Mouse (Mus musculus) kidney, embryonic 16.5 days (tissue): Measurements from ENCODE around the gene Fam169a. TPM values are rescaled to one million over a fixed set of nuclear protein-coding genes. Genes with fewer than 3 reads are reported as not detected.
A peak's percentile ranks its signal among the peaks of the same experiment; 100 is the strongest.
"Not testable (repeated sequence)": the region's sequence is repeated elsewhere in the genome, so short reads cannot be mapped to it uniquely, and the experiment has no call there.

Experiments used
- ATAC-seq: fragments of 200-750 bp; cut with Nextera tagmentation; 2 replicates; pipeline ENCODE4 v1.8.0; 2017; ENCODE audit warnings: moderate TSS enrichment; ENCODE audit not compliant: low FRiP score, low TSS enrichment
- H3K27ac ChIP-seq: fragments of 300-500 bp; sonication (generic); 2 replicates; pipeline ENCODE4 v1.5.1; 2014; ENCODE audit warnings: low read length
- H3K27me3 ChIP-seq: fragments of 300-500 bp; sonication (generic); 2 replicates; pipeline ENCODE4 v1.6.1; 2014; ENCODE audit warnings: low read length, control low read depth, mixed read lengths; ENCODE audit not compliant: insufficient read depth
- H3K36me3 ChIP-seq: fragments of 300-500 bp; sonication (generic); 2 replicates; pipeline ENCODE4 v1.6.1; 2014; ENCODE audit warnings: low read length, control low read depth, mixed read lengths; ENCODE audit not compliant: insufficient read depth
- H3K4me1 ChIP-seq: fragments of 300-500 bp; sonication (generic); 2 replicates; pipeline ENCODE4 v1.6.1; 2014; ENCODE audit warnings: low read length, control low read depth, mixed read lengths; ENCODE audit not compliant: insufficient read depth
- H3K4me2 ChIP-seq: fragments of 300-500 bp; sonication (generic); replicated peaks from 2 replicates; pipeline ENCODE4 v1.6.1; 2014; ENCODE audit warnings: low read depth, low read length
- H3K4me3 ChIP-seq: fragments of 300-500 bp; sonication (generic); 2 replicates; pipeline ENCODE4 v1.5.1; 2014; ENCODE audit warnings: mild to moderate bottlenecking, low read length
- H3K9ac ChIP-seq: fragments of 300-500 bp; sonication (generic); replicated peaks from 2 replicates; pipeline ENCODE4 v1.6.1; 2014; ENCODE audit warnings: low read length
- H3K9me3 ChIP-seq: fragments of 300-500 bp; sonication (generic); 2 replicates; pipeline ENCODE4 v1.6.1; 2016; ENCODE audit warnings: low read length, control low read depth
- WGBS: fragments of 180-500 bp; shearing (Covaris S2); extraction: QIAGEN DNeasy Blood & Tissue Kit; methylation state at CpG from one replicate; pipeline ENCODE4 v1.1.7; 2014; 5-methylcytosine and 5-hydroxymethylcytosine counted together
- polyA plus RNA-seq: library from polyadenylated mRNA; unstranded; fragments of >200 nt; fragmentation: Nextera tagmentation; extraction: Ambion mirVana; gene quantifications from 2 replicates; pipeline ENCODE4 v1.2.1, GENCODE M21; 2015

The Fam169a gene
- polyA plus RNA-seq, 1 experiment from 2014 or later: 2.3 TPM

DNA sequence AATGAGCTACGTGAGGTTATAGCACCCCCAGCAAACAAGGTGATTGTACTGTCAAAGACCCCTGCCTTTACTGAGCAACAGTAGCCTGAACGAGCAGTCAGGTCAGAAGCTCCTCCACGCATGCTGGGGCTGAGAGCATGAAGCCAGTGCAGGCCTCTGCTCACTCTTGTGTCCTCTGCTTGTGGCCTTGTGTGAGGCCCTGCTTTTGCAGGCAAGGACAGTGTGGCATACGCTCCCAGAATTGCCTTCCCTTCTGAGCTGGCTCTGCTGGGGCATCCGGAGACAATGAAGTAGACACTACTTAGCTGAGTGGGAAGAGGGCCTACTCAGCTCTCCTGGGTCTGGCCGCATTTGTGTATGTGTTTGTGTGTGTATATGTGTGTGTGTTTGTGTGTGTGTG is 7.3 kb upstream of the Fam169a start:
- no peak overlapping the region for H3K27ac ChIP-seq

DNA sequence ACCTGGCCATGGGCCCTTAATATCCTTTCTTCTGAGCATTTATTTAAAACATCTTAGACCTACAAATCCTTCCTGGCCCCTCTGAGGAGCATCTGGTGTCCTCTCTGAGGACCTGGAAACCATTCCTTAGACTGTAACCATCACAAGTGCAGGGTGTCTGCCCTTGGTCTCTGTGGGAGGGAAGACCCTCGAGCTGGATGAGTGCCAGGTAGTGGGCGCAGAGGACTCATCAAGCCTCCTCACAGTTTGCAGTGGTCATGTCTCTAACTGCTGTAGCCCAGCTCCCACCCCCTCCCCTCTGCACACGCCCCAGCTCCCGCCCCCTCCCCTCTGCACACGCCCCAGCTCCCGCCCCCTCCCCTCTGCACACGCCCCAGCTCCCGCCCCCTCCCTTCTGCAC is 6.8 kb upstream of the Fam169a start:
- Histone ChIP-seq H3K36me3 (no peaks in the 10 kb centered on the region), H3K4me2 (no peak overlapping the region), H3K27me3 (no peaks in the 10 kb centered on the region), H3K4me1 (0 out of 2 replicates have a peak, but pooled peaks cover 3% of the 10 kb centered on the region), H3K9ac (no peak overlapping the region), H3K27ac (no peak overlapping the region), H3K9me3 (no peaks in the 10 kb centered on the region), H3K4me3 (no peak overlapping the region)
- ATAC-seq: no peak; the same call in 1 of the 2 replicates
- 76% methylated on average over 2 of the region's 8 CpGs for WGBS

More for the DNA sequence above, 7.3 kb upstream of the Fam169a start:
- H3K9ac ChIP-seq: no peak overlapping the region
- no peak overlapping the region for H3K4me3 ChIP-seq
- no peak overlapping the region for H3K4me2 ChIP-seq
- H3K27me3 ChIP-seq: no peaks in the 10 kb centered on the region
- ATAC-seq: no peak
- H3K36me3 ChIP-seq: no peaks in the 10 kb centered on the region
- H3K9me3 ChIP-seq: no peaks in the 10 kb centered on the region
- WGBS: 92% methylated on average over 6 of the region's 6 CpGs
- 0 out of 2 replicates have a peak, but pooled peaks cover 3% of the 10 kb centered on the region for H3K4me1 ChIP-seq

DNA sequence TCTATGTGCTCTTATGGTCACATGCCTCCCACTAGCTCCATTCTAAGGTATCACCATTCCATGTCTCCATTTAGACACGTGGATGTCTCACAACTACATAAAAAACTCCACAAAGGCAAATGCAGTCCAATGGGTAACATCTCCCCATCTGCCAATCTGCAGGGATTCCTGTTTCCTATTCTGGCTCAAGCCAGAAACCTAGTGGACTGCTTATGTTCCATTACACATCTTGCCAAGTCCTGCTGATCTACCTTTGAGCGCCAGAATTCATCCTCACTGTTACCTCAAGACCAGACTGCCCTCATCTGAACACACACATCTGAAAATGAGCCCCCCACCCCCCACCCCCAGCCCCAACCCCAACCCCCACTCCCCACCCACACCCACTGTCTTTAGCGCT is 4.9 kb upstream of the Fam169a start:
- Histone ChIP-seq H3K4me1 (0 out of 2 replicates have a peak, but pooled peaks cover 3% of the 10 kb centered on the region), H3K27ac (no peak overlapping the region), H3K27me3 (no peaks in the 10 kb centered on the region), H3K4me3 (no peak overlapping the region), H3K36me3 (no peaks in the 10 kb centered on the region), H3K4me2 (no peak overlapping the region), H3K9ac (no peak overlapping the region), H3K9me3 (0 out of 2 replicates have a peak, but pooled peaks cover 3% of the 10 kb centered on the region)
- WGBS: 94% methylated on average over 3 of the region's 3 CpGs
- ATAC-seq: no peak

DNA sequence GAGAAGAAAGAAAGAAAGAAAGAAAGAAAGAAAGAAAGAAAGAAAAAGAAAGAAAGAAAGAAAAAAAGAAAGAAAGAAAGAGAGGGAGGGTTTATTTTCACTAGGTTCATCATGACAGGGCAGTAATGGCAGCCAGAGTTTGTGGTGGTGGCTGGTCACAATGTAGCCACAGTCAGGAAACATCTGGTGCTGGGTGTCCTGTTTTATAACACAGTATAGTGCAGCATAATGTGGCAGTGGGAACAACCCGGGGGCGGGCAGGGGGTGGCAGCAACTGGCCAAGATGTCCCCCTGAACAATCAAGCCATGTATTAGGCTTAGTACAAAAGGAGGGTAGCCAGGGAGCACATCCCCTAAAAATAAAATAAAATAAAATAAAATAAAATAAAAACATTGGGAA is 3.7 kb upstream of the Fam169a start:
- 0 out of 2 replicates have a peak, but pooled peaks cover 6% of the 10 kb centered on the region for H3K27me3 ChIP-seq
- H3K27ac ChIP-seq: no peak overlapping the region
- H3K4me3 ChIP-seq: no peak overlapping the region
- no peaks in the 10 kb centered on the region for H3K36me3 ChIP-seq
- no peak overlapping the region for H3K9ac ChIP-seq
- WGBS: 64% methylated on average over 2 of the region's 2 CpGs
- no peak for ATAC-seq
- 0 out of 2 replicates have a peak, but pooled peaks cover 3% of the 10 kb centered on the region for H3K4me1 ChIP-seq
- no peak overlapping the region for H3K4me2 ChIP-seq
- 0 out of 2 replicates have a peak, but pooled peaks cover 3% of the 10 kb centered on the region for H3K9me3 ChIP-seq

DNA sequence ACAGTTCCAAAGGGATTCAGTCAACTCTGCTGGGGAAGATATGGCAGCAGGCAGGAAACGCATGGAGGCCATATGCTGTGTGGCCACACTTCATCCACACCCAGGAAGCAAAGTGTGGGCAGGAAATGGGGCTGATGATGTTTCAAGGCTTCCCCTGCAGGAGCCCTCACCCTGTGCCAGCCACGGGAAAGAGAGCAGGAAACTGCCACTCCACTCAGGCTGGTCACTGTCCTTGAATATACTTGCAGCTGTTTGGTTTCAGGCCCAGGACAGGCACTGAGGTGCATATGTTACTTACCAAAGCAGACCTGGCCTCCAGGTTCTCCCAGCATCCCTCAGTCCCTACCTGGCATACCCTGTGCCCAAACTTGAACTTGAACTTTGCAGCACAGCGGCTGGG is 2.7 kb upstream of the Fam169a start:
- peaks cover 11% of the 10 kb centered on the region; the same call in 1 of the 2 replicates for H3K27me3 ChIP-seq
- WGBS: 29% methylated on average over 3 of the region's 3 CpGs
- no peak for ATAC-seq
- 0 out of 2 replicates have a peak, but pooled peaks cover 3% of the 10 kb centered on the region for H3K9me3 ChIP-seq
- H3K36me3 ChIP-seq: no peaks in the 10 kb centered on the region
- no peak overlapping the region for H3K4me3 ChIP-seq
- H3K27ac ChIP-seq: no peak overlapping the region
- H3K4me2 ChIP-seq: no peak overlapping the region
- no peak overlapping the region for H3K9ac ChIP-seq
- H3K4me1 ChIP-seq: 0 out of 2 replicates have a peak, but pooled peaks cover 3% of the 10 kb centered on the region

DNA sequence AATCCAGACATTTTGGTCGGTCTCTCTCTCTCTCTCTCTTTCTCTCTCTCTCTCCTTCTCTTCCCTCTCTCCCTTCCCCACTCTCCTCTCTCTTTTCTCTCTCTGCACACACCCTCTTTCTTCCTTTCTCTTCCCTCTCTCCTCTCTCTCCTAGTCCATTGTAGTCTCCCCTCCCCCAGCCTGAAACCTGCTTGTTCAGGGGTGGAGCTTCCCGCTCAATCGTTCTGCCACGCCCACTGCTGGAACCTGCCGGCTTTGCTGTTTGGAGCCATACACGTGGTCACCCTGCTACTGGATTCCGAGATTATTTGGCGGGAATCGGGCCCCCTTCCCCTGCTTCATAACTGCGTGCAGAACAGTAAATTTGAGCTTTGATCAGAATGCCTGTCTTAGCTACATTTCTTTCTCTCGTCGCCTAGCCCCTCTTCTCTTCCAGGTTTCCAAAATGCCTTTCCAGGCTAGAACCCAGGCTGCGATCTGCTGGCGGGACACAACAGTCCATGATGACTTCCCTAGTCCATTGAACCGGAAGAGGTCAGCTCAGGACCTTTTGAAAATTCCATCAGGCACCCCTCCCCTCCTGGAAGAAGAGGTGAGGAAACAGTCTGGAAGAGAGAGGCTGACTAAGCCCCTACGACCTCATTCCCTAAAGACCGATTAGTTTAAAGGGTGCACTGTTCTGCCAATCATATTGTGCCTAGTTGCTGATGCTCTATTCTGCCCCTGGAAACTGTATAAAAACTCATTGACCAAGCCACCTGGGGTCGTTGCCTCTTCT is 2.1 kb upstream of the Fam169a start:
- not testable (repeated sequence) for H3K27ac ChIP-seq, H3K4me3 ChIP-seq, H3K4me2 ChIP-seq, ATAC-seq, H3K36me3 ChIP-seq, H3K4me1 ChIP-seq, H3K9me3 ChIP-seq, H3K9ac ChIP-seq
- 47% methylated on average over 18 of the region's 18 CpGs for WGBS
- peaks cover 15% of the 10 kb centered on the region; the same call in 1 of the 2 replicates for H3K27me3 ChIP-seq

DNA sequence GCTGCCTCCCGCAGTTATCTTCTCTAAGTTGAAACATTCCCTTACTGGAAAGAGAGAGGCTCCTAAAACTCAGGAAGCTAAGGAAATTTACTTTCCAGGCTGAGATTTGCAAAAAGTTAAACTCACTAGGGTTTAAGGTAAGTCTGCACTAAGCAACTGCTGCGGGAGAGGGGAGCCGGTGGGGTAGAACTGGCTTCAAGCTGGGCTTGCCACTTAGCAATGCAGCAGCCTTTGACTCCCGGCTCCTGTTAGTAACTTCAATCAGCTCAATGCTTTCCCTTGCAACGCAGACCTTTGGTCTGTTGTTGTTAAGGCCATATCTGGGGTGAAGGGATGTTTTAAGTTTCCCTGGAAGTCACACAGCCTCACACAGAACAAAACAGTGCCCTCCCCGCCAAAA is 605 bp downstream of the Fam169a start:
- H3K36me3 ChIP-seq: no peaks in the 10 kb centered on the region
- 18% methylated on average over 6 of the region's 6 CpGs for WGBS
- peaks cover 17% of the 10 kb centered on the region; the same call in 1 of the 2 replicates for H3K27me3 ChIP-seq
- H3K4me3 ChIP-seq: no peak overlapping the region
- no peak overlapping the region for H3K4me2 ChIP-seq
- no peak overlapping the region for H3K9ac ChIP-seq
- H3K4me1 ChIP-seq: 0 out of 2 replicates have a peak, but pooled peaks cover 7% of the 10 kb centered on the region
- 0 out of 2 replicates have a peak, but pooled peaks cover 3% of the 10 kb centered on the region for H3K9me3 ChIP-seq
- no peak for ATAC-seq
- no peak overlapping the region for H3K27ac ChIP-seq

DNA sequence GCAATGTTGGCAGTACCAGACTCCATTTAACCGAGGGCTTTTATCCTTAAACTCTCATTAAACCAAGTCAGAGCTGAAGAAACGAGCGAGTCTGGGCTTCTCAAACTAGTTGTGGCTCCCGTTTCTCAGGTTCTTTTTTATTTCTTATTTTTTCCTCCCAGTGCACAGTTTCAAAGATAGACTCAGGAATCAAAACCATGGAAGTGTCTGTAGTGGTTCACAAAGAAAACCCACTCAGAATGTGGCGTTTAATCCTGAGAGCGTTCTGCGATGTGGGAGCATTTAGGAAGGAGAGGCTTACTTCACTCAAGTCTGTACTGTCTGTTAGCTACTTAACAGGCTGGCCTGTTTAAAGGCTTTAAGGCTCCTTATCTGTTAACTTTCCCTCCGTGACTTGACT is 1.1 kb downstream of the Fam169a start:
- Histone ChIP-seq H3K4me1 (0 out of 2 replicates have a peak, but pooled peaks cover 7% of the 10 kb centered on the region), H3K4me3 (no peak overlapping the region), H3K9ac (no peak overlapping the region), H3K4me2 (no peak overlapping the region), H3K27ac (no peak overlapping the region), H3K36me3 (no peaks in the 10 kb centered on the region), H3K27me3 (peaks cover 20% of the 10 kb centered on the region; the same call in 1 of the 2 replicates), H3K9me3 (0 out of 2 replicates have a peak, but pooled peaks cover 3% of the 10 kb centered on the region)
- 63% methylated on average over 8 of the region's 8 CpGs for WGBS
- no peak for ATAC-seq

DNA sequence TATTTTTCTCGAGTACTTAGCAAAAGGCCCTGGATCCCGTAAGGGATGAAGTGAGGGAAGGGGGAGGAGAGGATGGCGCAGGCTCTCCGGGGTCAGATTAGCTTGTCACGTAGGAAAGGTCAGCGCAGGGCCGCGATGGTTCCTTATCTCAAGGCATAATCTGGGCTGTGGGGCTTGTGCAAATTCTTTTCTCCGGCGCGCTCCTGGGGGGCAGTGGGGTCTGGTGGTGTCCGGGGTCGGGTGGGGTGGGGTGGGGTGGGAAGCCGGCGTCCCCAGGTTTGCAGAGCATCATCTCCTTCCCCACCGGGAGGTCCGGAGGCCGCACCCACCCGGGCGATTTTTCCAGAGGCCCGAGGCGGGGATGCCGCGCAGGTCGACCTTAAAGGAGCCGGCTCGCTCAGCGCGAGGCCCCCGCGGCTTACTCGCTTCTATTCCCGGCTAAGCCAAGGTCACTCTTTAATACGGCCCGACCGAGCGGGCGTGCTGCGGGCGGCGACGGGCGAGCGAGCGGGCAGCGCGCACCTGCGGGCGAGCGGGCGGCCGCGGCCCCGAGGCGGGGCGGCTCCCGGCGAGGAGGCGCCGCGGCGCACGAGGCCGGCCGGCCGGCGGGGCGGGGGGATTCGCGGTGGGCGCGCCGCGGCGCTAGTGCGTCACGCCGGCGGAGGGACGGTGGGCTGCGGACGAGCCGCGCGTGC is 4.0 kb downstream of the Fam169a start:
- ATAC-seq: peak; percentile 75
- Histone ChIP-seq H3K27me3 (peaks cover 22% of the 10 kb centered on the region; the same call in 1 of the 2 replicates), H3K4me1 (0 out of 2 replicates have a peak, but pooled peaks cover 3% of the 10 kb centered on the region), H3K27ac (no peak overlapping the region), H3K4me3 (peak overlapping the region; percentile 79), H3K9ac (peak overlapping the region; percentile 76), H3K9me3 (no peaks in the 10 kb centered on the region), H3K36me3 (no peaks in the 10 kb centered on the region), H3K4me2 (peak overlapping the region; percentile 99)
- under 1% methylated on average over 59 of the region's 85 CpGs for WGBS
